Mouse (Mus musculus): ENCODE results near the gene Tab2.

DNA sequence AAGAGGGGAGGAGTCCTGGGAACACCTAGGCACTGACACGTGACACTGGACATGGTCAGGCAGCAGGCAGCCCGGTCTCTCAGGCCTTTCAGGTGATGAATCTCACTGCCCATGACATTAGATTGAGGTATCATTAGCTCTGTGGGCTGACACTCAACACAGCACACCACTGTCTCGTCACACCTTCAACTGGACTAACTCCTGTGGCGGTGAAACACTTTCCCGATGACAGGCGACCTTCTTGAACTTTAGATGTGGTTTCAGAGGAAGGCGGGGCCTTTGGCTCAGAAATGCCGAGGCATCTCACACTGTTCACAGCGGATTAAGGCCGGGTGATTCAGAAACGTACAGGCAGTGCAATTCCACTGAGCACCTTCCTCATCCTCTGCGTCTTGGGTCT is 48.9 kb downstream of the Tab2 start:
- TF ChIP-seq CTCF (IDR thresholded peaks at IDR 0.05; ENCODE audit: borderline replicate concordance, insufficient read depth, low read depth, low read length) (no peak), POLR2A (IDR thresholded peaks at IDR 0.05; ENCODE audit: borderline replicate concordance, insufficient read depth, low read length) (no peak)
